ENCODE assay signal across 11 mouse cellular contexts in genomic region chr6:93140331-93140731, GRCm38 (mm10).
DNase-seq lines count a peak whose midpoint lies in the region; ATAC-seq and TF ChIP-seq lines count a peak whose summit lies in the region.
"Had no signal": no experiment of that assay in that cellular context is flagged by ENCODE, and none has a peak within 500 bp of the region (broad histone marks: within the 10 kb centered on the region; RNA-seq: fewer than 3 reads in every experiment).

No protein-coding gene starts in this region.

- intact Hi-C loops in left cerebral cortex, postnatal 25 days (cut with DNase I): no loop called here

- H3K4me1 ChIP-seq in midbrain, postnatal 0 days (ENCODE audit: insufficient read depth, low read length): no peaks in the 10 kb centered on the region
- H3K4me1 ChIP-seq in midbrain, embryonic 16.5 days (ENCODE audit: control insufficient read depth, insufficient read depth, low read length): no peaks in the 10 kb centered on the region; the same call in 1 of the 2 replicates

- TF ChIP-seq CTCF in midbrain, postnatal 0 days (IDR thresholded peaks at IDR 0.05): no peak

- ATAC-seq in midbrain, postnatal 0 days (ENCODE audit: low FRiP score): no peak; the same call in 1 of the 2 replicates
- ATAC-seq in midbrain, embryonic 16.5 days: no peak
- no peak for ATAC-seq in CD4-positive, CD25-positive, alpha-beta regulatory T cell, adult 4 months

- no peak overlapping the region for H3K27ac ChIP-seq in midbrain, postnatal 0 days (ENCODE audit: low read depth, low read length)
- H3K27ac ChIP-seq in midbrain, embryonic 16.5 days (ENCODE audit: low read length): no peak overlapping the region
- H3K27ac ChIP-seq: midbrain, embryonic 12.5 days; stomach, postnatal 0 days had no signal

- DNase-seq in gastrocnemius, postnatal 25 days: peak; percentile 19
- no peak for DNase-seq in gastrocnemius, adult 8-10 months (ENCODE audit: low spot score in 2 of 2)
- DNase-seq in midbrain, postnatal 0 days (ENCODE audit: low spot score): peak; percentile 63
- peak; percentile 19 to 37 for DNase-seq in left cerebral cortex, postnatal 25 days (ENCODE audit: low spot score in 2 of 2)
- peak; percentile 5 to 6 for DNase-seq in right cerebral cortex, postnatal 36 days (ENCODE audit: low spot score in 2 of 2)
- DNase-seq in cerebellum, postnatal 25 days: no peak
- DNase-seq: kidney, adult 18-20 months had no signal

- no peaks in the 10 kb centered on the region for H3K27me3 ChIP-seq in midbrain, postnatal 0 days (ENCODE audit: insufficient read depth, low read length)
- no peaks in the 10 kb centered on the region for H3K27me3 ChIP-seq in midbrain, embryonic 16.5 days (ENCODE audit: control insufficient read depth, insufficient read depth, low read depth, low read length)
- H3K27me3 ChIP-seq: midbrain, embryonic 12.5 days had no signal

- WGBS in midbrain, postnatal 0 days: 41% methylated on average over 4 of the region's 4 CpGs
- 33% methylated on average over 4 of the region's 4 CpGs for WGBS in midbrain, embryonic 16.5 days

- H3K4me2 ChIP-seq in midbrain, postnatal 0 days (ENCODE audit: low read depth, low read length, poor library complexity, severe bottlenecking): no peak overlapping the region
- H3K4me2 ChIP-seq in midbrain, embryonic 16.5 days (ENCODE audit: low read length): no peak overlapping the region
- H3K4me2 ChIP-seq: midbrain, embryonic 12.5 days had no signal

- no peaks in the 10 kb centered on the region for H3K36me3 ChIP-seq in midbrain, postnatal 0 days (ENCODE audit: insufficient read depth, low read length)
- H3K36me3 ChIP-seq in midbrain, embryonic 16.5 days (ENCODE audit: control insufficient read depth, insufficient read depth, low read length): no peaks in the 10 kb centered on the region
- H3K36me3 ChIP-seq: midbrain, embryonic 12.5 days had no signal

- H3K9ac ChIP-seq in midbrain, postnatal 0 days (replicated peaks; ENCODE audit: low read length, poor library complexity, severe bottlenecking): no peak overlapping the region
- no peak overlapping the region for H3K9ac ChIP-seq in midbrain, embryonic 16.5 days (ENCODE audit: low read depth, low read length)
- H3K9ac ChIP-seq: midbrain, embryonic 12.5 days had no signal

- no peaks in the 10 kb centered on the region for H3K9me3 ChIP-seq in midbrain, postnatal 0 days (ENCODE audit: low read length)
- H3K9me3 ChIP-seq in midbrain, embryonic 16.5 days (replicated peaks; ENCODE audit: control insufficient read depth, low read length, poor library complexity, severe bottlenecking): no peaks in the 10 kb centered on the region
- H3K9me3 ChIP-seq: midbrain, embryonic 12.5 days had no signal

- no peak overlapping the region for H3K4me3 ChIP-seq in midbrain, postnatal 0 days (ENCODE audit: low read depth, low read length)
- no peak overlapping the region for H3K4me3 ChIP-seq in midbrain, embryonic 16.5 days (ENCODE audit: low read depth, low read length)
- H3K4me3 ChIP-seq: midbrain, embryonic 12.5 days had no signal

Comparison
In these comparisons a context has a peak if more than half of its experiments do, and no peak if none do; other contexts are left out.
1. DNase-seq: peak in gastrocnemius, postnatal 25 days (single experiment), midbrain, postnatal 0 days (single experiment), left cerebral cortex, postnatal 25 days (2 of 2) and right cerebral cortex, postnatal 36 days (2 of 2); none in gastrocnemius, adult 8-10 months (0 of 2) and cerebellum, postnatal 25 days (0 of 2).